Mouse (Mus musculus) spleen, adult 18-20 months (tissue): ENCODE data around the gene Gm4559.
"Not testable (repeated sequence)": the region's sequence is repeated elsewhere in the genome, so short reads cannot be mapped to it uniquely, and the experiment has no call there.

Experiments used
- DNase-seq, 2 experiments: peaks; one replicate each; pipeline ENCODE4 v3.0.0; 2022; ENCODE audit warnings: mixed read lengths in 2 of 2

Gm4559 gene

DNA sequence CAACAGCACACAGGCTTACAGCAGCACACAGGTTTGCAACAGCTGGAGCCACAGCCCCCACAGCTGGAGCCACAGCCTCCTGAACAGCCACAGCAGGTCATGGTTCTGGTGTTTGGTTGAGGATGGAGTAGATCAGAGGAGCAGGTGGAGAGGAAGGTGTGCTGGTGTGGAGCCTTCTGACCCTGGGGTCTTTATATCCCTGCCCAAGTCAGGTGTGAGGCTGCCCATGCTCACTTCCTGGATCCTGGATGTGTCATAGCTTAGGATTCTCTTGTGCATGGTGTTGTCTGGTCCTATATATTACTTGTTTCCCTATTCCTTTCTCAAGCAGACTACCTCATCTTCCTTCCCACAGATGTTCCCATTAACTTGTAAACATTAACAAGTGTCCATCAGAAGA lies at the start of gene Gm4559:
Gm4559 (minus strand) TSS at position 101 of the 400 bp plus-strand sequence.
- not testable (repeated sequence) for DNase-seq

DNA sequence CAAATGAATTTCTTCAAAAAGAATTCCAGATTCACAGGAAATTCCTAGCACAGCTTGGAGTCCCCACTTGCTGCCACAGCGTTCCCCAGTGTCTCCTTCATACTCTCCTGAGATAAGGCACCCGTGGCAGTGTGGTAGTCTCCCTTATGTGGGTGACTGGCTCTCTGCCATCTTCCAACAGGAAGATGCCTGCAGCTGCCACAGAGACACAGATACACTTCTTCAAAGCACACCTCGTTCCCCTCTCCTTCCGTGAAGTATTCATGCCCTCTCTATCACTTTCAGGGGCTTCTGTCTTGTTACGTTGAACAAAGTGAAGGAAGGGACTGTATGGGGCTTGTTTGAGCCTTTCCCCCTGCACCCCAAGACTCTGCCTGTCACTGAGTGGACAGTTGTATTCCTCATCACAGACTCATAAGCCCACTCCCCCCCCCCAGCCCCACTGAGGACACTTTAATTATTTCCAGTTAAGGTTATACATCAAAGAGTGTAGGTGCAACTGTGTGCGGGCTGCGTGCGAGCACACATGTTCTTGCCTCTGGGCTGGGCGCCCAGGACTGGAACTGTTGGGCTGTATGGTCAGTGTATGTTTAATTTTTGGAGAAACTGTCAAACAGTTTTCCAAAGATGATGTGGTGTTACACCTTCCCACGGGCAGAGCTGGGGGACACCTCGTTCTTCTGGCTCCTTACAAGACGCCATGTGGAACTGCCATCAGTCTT lies 49.4 kb upstream of the Gm4559 start:
- DNase-seq, result no peak

DNA sequence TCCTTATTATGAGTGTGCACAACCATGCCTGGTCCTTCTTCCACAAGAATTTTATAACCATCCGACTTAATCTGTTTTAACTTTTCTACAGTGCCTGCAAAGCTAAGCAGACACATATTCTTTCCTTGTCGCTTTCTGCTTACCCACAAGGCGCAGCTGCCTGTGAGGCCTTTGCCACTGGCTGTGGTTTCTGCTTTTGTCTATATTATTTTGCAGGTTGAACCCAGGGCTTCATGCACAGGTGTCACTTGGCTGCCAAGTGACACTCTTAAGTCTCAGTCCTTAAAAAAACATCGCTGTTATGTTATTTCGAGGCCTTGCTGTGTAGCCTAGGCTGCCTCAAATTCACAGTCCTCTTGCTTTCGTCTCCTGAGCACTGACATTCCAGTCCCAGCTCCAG lies 48.5 kb upstream of the Gm4559 start:
- no peak for DNase-seq

DNA sequence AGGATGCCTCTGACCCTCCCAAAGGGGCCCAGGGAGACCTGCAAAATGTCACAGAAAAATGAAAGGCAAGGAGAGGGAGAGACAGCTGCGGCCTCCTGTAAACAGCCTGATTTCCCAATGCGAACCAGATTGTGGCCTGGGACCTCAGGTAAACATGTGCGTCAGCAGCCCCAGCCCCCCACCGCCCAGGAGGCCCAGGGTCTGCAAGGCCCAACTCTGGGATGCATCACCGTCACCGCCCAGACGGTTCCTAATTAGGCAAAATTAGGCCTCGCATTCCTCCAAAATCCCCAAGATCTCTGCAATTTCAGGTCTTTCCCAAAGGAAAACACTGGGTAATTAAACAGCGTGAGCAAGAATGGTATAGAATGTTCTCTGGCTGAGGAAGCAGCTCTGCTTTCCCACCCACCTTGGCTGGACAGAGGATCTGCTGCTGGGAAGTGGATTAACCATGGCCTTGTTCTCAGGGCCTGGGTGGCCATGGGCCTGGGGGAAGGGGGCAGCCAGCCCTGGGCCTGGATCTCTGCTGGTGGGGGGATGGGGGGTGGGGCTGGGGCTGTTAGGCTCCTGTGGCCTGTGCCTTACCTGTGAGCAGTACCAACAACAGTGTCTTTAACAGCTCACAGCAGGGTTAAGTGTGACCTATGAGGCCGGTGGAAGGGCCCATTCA lies 47.6 kb upstream of the Gm4559 start:
- not testable (repeated sequence) for DNase-seq

DNA sequence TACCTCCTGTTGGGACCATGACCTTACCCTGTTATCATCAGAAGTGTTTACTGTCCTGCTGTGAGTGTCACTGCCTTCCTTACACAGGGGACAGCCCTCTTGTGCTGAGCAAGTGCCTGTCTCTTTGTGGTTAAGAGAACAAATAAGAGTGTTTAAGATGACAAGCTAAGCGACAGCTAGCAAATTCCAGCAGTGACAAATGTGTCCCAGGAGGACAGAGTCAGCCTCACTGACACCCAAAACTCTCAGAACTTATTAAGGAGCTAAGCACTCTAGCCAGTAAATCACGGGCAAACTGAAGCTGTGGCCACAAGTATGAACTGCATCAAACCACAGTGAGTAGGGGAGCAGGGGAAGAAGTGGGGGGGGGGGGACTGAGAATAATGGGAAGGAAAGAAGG lies 46.7 kb upstream of the Gm4559 start:
- no peak for DNase-seq

DNA sequence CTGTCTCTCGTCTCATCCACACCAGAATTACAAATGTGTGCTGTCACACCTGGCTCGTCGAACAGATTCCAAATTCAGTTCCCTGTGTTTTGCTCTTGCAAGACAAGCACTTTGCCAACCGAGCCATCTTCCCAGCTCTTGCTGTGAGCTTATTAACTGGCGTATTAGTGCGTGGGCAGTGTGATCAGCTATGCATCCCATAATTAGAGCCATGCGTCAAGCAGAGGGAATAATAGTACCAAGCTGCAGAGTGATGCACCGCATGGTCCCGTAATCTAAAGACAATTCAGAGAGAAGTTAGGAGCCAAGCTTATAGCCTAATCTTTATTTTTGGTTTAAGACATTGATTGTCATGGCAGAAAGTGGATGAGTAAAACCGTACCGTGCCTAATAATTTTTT lies 45.0 kb upstream of the Gm4559 start:
- no peak for DNase-seq

DNA sequence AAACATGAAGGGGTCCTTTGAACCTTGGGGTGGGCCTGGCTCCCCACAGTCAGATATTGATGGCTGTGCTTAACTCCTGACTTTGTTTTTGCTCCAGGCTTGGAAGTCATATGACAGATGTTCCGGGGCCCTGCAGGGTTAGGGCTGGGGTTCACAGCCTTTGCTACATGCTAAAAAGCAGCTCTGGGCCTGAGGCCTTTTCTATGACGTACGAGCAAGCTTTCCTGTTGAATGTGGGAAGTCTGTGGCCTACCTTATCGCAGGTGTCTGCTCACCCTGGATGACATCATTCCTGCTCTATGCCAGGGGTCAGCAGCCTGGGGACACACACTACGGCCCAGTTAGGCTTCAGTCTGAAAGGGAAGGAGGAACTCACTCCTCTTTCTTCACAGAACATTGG lies 43.1 kb upstream of the Gm4559 start:
- DNase-seq, result no peak

DNA sequence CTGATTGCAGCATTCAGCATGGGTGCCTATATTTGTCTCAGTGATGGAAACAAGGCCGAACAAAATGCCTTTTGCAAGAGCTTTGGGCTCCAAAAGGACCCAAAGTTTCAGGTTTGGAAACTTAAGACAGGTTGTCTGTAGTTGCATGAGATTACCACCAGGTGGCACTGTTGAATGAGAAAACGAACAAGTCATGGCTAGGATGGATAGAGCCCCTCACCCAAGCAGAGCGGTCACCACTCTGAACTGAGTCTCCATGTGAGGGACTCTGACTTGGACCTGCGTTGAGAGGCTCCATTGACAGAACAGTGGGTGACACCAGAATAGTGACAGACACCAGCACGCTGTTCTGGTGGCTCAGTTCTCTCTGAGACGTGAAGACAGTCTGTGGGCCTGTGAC lies 42.4 kb upstream of the Gm4559 start:
- peak in 1 of 2 experiments; percentile 19 for DNase-seq

DNA sequence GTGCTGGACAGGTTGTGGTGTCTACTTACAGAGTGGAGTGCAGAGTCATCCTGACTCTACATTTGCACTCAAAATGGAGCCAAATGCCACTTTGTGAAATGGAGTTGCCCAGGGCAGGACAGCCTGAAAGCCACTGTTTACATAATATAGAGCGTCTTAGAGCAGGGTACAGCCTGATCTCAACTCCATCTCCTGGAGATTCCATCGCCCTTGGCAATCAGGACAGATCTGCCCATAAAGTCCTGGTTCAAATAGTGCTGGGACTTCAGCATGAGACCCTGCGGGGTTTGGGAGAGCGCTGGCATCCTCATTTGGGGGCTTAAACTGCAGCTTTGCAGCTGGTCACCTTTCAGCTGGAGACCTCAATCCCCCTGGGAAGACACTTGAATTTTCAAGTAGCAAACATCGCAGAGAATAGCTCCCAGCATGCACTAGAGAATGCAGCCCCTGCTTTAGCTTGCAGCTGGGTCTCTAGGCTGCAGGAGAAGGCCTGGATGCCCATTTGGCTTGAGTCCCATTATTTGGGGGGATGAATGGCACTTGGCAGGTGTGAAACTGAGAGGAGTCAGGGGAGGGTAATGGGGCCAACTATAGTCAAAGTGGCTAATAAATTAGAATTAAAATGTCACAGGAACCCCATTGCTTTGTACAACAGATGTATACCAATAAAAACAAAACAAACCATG lies 40.6 kb upstream of the Gm4559 start:
- no peak for DNase-seq

DNA sequence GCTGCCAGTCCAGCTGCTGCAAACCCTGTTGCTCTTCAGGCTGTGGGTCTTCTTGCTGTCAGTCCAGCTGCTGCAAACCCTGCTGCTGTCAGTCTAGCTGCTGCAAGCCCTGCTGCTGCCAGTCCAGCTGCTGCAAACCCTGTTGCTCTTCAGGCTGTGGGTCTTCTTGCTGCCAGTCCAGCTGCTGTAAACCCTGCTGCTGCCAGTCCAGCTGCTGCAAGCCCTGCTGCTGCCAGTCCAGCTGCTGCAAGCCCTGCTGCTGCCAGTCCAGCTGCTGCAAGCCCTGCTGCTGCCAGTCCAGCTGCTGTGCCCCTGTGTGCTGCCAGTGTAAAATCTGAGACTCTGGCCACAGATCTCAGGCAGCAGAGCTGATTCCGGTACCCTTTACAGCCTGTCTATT lies 29.8 kb upstream of the Gm4559 start:
- DNase-seq, result not testable (repeated sequence)

DNA sequence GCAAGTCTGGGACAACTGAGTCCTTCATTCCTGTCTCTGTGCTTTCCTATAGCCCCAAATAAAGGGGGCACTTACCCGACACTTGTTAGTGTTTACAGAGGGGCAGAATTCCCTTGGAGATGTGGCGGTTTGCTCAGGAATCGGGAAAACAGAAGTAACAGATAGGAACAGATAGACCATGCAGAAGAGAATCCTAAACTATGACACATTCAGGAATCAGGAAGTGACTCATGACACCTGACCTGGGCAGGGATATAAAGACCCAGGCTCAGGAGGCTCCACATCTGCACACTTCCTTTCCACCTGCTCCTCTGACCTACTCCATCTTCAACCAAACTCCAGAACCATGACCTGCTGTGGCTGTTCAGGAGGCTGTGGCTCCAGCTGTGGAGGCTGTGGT lies 29.1 kb upstream of the Gm4559 start, which contains the start of gene Krtap5-4:
Krtap5-4 (plus strand) TSS at position 301 of the 400 bp plus-strand sequence.
- DNase-seq, result no peak

DNA sequence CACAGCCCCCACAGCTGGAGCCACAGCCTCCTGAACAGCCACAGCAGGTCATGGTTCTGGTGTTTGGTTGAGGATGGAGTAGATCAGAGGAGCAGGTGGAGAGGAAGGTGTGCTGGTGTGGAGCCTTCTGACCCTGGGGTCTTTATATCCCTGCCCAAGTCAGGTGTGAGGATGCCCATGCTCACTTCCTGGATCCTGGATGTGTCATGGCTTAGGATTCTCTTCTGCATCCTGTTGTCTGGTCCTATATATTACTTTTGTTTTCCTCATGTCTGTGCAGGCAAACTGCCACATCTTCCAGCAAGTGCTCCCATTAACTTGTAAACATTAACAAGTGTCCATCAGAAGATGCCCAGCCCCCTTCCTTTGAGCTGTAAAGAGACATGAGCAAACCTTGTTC lies 22.9 kb upstream of the Gm4559 start, which contains the start of gene Krtap5-1:
Krtap5-1 (minus strand) TSS at position 101 of the 400 bp plus-strand sequence.
- not testable (repeated sequence) for DNase-seq

DNA sequence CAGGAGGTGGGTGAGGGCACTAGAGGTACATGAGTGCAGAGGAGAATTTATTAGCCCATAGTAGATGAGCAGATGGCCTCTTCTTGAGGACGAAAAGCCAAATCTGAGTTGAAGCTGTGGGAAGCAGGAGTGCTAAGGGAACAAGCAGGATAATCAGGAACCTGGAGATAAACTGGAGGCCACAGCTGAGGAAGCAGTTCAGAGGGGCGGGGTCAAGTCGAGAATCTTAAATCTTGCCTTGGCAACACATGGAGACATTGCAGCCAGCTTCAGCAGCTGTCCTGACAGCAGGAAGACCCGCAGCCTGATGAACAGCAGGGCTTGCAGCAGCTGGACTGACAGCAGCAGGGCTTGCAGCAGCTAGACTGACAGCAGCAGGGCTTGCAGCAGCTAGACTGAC lies 21.9 kb upstream of the Gm4559 start:
- DNase-seq, result not testable (repeated sequence)

DNA sequence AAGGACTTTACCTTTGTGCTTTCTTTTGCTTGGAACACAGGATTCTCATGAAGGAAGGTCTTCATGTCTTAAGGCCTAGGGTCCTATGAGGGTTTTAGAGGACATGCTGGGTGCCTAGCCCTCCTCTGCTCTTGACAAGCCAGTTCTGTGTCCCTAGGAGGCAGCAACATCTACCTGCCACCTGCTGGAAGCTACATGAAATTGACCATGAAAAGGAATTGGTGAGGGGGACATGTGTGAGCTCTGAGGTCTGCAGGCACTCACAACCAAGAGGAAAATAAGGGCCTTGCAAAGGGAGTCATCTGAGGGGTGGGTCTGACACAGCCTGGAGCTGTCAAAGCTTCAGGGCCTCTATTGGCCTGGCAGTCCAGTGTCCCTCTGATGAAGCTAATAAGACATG lies 21.3 kb upstream of the Gm4559 start:
- no peak for DNase-seq

DNA sequence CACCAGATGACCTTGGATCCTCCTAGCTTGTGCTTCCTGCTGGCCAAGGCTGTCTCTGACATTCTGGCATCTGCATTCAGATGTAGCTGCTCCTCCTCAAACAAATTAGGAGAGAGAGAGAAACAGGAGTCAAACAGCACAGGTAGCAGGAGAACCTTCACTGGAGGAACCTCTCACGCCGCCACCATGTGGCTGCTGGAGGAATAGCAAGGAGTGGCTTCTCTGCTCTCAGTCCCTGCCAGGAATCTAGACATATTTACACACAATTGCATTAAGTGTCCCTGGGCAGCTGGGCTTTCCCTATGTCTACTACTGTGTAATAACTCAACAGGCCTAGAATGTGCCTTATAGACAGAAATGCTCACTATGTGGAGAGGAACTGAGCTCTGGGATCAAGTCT lies 19.7 kb upstream of the Gm4559 start:
- peak in 1 of 2 experiments; percentile 24 for DNase-seq

DNA sequence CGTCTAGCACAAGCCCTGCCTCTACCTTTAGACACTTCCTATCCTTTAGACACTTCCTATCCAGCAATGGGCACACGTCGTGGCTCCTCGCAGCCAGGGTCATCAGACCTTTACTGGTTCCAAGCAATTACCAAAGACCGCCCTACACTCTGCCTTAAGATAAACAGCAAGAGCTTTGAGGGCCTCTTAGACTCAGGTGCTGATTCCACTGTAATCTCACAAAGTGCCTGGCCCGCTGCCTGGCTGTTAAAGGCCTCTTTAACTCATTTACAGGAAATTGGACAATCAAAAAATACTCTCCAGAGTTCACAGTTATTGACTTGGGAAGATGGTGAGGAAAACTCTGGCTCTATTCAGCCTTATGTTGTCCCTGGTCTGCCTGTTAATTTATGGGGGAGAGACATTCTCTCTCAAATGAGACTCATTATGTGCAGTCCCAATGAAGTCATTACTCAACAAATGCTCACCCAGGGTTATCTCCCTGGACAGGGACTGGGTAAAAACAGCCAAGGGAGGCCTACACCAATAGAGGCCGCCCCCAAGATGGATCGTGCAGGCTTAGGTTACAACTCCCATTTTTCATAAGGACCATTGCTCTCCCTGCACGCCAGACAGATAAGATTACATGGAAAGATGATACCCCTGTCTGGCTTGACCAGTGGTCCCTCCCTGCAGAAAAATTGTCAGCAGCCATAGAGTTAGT lies 11.9 kb upstream of the Gm4559 start:
- not testable (repeated sequence) for DNase-seq

DNA sequence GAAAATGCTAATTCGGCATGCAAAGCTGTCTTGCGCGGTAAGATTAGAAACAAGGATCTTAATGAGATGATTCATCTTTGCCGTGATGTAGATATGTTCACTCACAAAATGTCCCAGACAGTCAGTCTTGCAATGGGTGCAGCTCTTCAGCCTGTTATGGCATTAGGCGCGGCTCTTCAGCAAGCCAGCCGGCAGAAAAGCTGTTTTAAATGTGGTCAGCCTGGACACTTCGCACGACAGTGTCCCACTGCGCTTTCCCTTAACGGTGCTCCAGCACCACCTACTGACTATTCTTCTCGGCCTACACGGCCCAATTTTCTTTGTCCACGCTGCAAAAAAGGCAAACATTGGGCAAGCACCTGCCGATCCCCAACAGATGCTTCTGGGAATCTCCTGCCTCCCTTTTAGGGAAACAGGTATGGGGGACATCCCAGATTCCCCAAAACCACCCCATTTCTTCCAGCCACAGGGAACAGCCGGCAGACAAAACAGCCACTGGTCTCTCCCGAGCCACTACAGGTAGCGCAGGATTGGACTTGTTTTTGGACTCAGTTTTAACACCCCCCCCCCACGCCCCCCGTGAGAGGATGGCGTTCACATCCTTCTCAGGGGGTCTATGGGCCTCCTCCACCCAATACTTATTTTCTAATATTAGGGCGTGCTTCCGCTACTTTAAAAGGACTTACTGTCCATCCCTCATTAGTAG lies 11.1 kb upstream of the Gm4559 start:
- no peak for DNase-seq

DNA sequence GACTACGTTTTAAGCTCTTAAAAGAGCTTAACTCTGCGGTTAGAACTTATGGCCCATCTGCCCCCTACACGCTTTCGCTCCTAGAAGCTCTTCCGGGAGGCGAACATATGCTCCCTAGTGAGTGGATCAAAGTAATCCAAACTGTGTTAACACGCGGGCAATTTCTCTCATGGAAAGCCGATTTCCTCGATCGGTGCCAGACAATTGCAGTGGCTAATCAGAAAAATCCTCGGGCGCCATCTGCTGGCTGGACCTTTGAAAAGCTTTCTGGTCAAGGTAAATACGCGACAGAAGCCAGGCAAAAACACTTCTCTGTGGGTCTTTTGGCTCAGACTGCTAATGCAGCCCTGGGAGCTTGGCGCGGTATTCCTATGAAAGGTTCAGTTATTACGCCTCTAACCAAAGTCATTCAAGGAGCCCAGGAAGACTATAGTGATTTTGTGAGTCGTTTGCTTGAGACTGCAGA lies 10.5 kb upstream of the Gm4559 start:
- DNase-seq, result peak; percentile 70 to 90

DNA sequence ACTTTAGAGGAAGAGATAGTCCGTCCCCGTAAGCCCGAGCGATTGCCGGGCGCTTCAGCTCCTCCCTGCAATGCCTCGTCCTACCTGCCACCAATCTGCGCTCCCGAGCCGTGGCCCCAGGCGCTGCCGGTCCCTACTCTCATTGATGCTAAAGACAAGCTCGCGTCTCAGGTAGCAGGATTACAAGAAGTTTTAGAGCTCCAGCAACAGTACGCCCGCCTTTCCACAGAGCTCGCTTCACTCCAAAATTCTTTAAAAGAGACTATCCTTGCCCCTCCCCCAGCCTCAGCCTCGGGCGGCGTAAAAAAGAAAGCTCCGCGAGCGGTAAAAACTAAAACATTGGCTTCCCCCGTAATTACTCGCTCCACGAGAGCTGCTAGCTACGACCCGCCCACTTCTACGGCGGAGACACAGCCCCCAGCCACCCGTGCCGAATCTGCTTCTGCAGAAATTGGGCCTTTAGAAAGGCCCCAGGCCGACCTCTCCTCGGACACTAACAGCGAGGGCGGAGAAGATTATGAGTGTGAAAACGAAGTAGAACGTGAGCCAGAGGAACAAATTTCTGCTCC lies 9.9 kb upstream of the Gm4559 start:
- peak; percentile 27 to 59 for DNase-seq

DNA sequence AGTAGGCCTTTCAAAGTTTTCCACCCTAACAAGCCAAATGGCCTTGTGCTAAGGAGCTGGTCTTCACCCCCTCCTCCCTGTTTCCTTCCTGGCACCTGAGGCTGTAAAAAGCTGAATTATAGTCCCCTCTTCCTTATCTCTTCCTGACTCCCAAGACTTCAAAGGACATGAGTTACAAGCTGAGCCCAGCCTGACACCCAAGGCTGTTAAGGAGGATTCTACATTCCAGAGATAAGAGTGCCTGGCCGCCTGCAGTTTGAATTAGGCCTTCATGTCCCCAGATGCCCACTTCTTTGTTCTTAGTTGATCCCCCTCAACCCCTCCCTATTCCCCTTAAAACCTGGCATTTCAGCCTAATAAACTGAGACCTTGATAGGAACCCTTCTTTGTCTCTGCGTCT lies 8.7 kb upstream of the Gm4559 start:
- not testable (repeated sequence) for DNase-seq

DNA sequence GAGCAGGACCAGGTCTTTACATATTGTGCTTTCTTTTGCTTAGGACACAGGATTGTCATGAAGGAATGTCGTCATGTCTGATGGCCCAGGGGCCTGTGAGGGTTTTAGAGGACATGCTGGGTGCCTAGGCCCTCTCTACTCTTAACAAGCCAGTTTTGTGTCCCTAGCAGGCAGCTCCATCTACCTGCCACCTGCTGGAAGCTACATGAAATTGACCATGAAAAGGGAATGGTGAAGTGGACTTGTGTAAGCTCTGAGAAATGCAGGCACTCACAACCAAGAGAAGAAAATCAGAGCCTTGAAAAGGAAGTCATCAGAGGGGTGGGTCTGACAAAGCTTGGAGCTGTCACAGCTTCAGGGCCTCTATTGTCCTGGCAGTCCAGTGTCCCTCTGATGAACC lies 5.1 kb upstream of the Gm4559 start:
- not testable (repeated sequence) for DNase-seq

DNA sequence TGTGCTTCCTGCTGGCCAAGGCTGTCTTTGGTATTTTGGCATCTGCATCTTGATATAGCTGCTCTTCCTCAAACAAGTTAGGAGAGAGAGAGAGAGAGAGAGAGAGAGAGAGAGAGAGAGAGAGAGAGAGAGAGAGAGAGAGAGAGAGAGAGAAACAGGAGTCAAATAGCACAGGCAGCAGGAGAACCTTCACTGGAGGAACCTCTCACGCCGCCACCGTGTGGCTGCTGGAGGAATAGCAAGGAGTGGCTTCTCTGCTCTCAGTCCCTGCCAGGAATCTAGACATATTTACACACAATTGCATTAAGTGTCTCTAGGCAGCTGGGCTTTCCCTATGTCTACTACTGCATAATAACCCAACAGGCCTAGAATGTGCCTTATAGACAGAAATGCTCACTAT lies 4.0 kb upstream of the Gm4559 start:
- DNase-seq, result peak in 1 of 2 experiments; percentile 63
